Mouse (Mus musculus) ES-E14 (cell line): ENCODE data around the gene Spef1. TPM values are rescaled to one million over a fixed set of nuclear protein-coding genes. Genes with fewer than 3 reads are reported as not detected.

Experiments used
- DNase-seq: peaks from one replicate; pipeline ENCODE4 v3.0.0-alpha.2; 2013; ENCODE audit warnings: low read depth, low spot score
- H3K27ac ChIP-seq: 2 replicates; pipeline ENCODE4 v1.5.1; 2012; ENCODE audit warnings: low read depth, mild to moderate bottlenecking, low read length, moderate library complexity, mixed read lengths; ENCODE audit not compliant: poor library complexity, insufficient read depth, severe bottlenecking
- H3K36me3 ChIP-seq: 2 replicates; pipeline ENCODE4 v1.6.1; 2012; ENCODE audit warnings: mild to moderate bottlenecking, low read length, moderate library complexity, mixed read lengths; ENCODE audit not compliant: control insufficient read depth, poor library complexity, insufficient read depth, severe bottlenecking
- H3K4me1 ChIP-seq, 2 experiments: fragments of 150-350 bp in 1 of 2; sonication (generic) in 1 of 2; 2 replicates each; pipeline ENCODE4 v1.6.1; 2012; ENCODE audit warnings: low read length in 2 of 2, mild to moderate bottlenecking in 1 of 2, mixed read lengths in 1 of 2; ENCODE audit not compliant: control insufficient read depth in 2 of 2, insufficient read depth in 2 of 2, poor library complexity in 1 of 2
- H3K4me3 ChIP-seq, 2 experiments: fragments of 150-350 bp in 1 of 2; sonication (generic) in 1 of 2; 2 replicates each; pipeline ENCODE4 v1.5.1; 2012; ENCODE audit warnings: low read length in 2 of 2, low read depth in 1 of 2, mild to moderate bottlenecking in 1 of 2, mixed read lengths in 1 of 2; ENCODE audit not compliant: insufficient read depth in 1 of 2, poor library complexity in 1 of 2, severe bottlenecking in 1 of 2
- H3K9ac ChIP-seq: 2 replicates; pipeline ENCODE4 v1.6.1; 2012; ENCODE audit warnings: low read depth, mild to moderate bottlenecking, low read length, mixed read lengths; ENCODE audit not compliant: poor library complexity, insufficient read depth, severe bottlenecking
- H3K9me3 ChIP-seq: fragments of 150-350 bp; sonication (generic); 2 replicates; pipeline ENCODE4 v1.6.1; 2012; ENCODE audit warnings: low read depth, mild to moderate bottlenecking, low read length; ENCODE audit not compliant: control insufficient read depth, insufficient read depth
- CHD2 ChIP-seq: IDR thresholded peaks from 2 replicates; pipeline ENCODE4 v1.6.1; 2014; ENCODE audit warnings: mild to moderate bottlenecking, low read depth, low read length, inconsistent platforms
- HCFC1 ChIP-seq: IDR thresholded peaks from 2 replicates; pipeline ENCODE4 v1.6.1; 2012; ENCODE audit warnings: low read length, inconsistent platforms, borderline replicate concordance; ENCODE audit not compliant: insufficient read depth
- MAFK ChIP-seq: IDR thresholded peaks from 2 replicates; pipeline ENCODE4 v1.6.1; 2014; ENCODE audit warnings: mild to moderate bottlenecking, low read depth, low read length, inconsistent platforms; ENCODE audit not compliant: insufficient read depth
- ZC3H11A ChIP-seq: IDR thresholded peaks from 2 replicates; pipeline ENCODE4 v1.6.1; 2012; ENCODE audit warnings: low read depth, mild to moderate bottlenecking, inconsistent platforms, low read length, borderline replicate concordance
- ZNF384 ChIP-seq: IDR thresholded peaks from 2 replicates; pipeline ENCODE4 v1.6.1; 2012; ENCODE audit warnings: low read depth, low read length, inconsistent platforms
- in situ Hi-C, 2 experiments: fragments of 600-800 bp; cut with MboI; formaldehyde crosslinking; loops; one replicate each; pipeline ENCODE4 v1.15.1; 2025; ENCODE audit warnings: low sequenced_read_pairs in 2 of 2, inconsistent platforms in 1 of 2; ENCODE audit not compliant: unreplicated experiment in 2 of 2
- total RNA-seq: library from RNA; depleted of rRNA; stranded (reverse); fragments of 300-350 nt; gene quantifications from 2 replicates; pipeline ENCODE4 v1.2.3, GENCODE M21; 2012

The Spef1 gene
- total RNA-seq, 1 experiment = 1.5 TPM

DNA sequence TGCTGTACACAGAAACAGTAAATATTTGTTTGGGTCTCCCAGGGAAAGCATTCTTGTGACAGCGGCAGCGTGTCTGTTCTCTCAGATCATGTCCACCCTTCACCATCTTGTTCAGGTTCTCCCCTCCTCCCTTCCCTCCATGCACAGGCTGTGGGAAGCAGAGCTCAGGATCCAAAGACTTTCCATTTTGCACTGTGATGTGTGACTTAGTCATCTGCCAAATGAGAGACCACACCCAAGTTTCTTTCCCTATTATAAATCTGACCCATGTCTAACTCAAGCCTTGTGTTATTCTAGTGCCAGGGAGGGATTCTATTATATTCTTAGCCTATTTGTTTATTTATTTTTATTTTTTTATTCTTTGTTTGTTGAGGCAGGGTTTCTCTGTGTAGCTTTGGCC is 21.3 kb upstream of the Spef1 start:
- H3K36me3 ChIP-seq = no peaks in the 10 kb centered on the region
- peaks cover 7 to 17% of the 10 kb centered on the region in 2 experiments; a peak in 2 of 4 replicates for H3K4me1 ChIP-seq
- no peak for DNase-seq

DNA sequence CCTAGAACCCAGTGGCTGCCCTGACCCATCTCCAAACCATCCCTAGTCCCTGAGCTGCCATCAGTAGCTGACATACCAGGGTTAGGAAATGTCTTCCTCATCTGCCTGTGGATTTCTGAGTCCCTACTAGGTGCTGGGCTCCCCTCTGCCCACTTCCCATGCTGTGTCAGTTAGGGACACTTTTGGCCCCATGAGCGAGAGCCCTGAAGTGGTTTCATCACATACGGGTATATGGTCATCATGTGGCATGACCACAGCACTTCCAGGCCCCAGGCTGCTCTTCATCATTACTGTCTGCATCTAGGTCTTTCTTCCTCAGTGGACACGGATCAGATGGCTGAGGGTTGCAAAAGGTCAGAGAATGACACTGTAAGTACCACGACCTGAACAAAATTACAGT is 19.7 kb upstream of the Spef1 start, which contains the start of gene Ap5s1:
Gene Ap5s1 (plus strand): TSS at position 301 of the 400 bp plus-strand sequence.
- DNase-seq = no peak
- Histone ChIP-seq H3K9me3 (no peaks in the 10 kb centered on the region), H3K27ac (no peak within 1 kb of the TSS), H3K4me3 (no peak within 1 kb of the TSS), H3K9ac (no peak within 1 kb of the TSS), H3K4me1 (peaks cover 7 to 15% of the 10 kb centered on the region in 2 experiments; a peak in 2 of 4 replicates), H3K36me3 (no peaks in the 10 kb centered on the region)
- no peak for TF ChIP-seq HCFC1
- no peak for TF ChIP-seq MAFK
- no peak for TF ChIP-seq ZC3H11A
- TF ChIP-seq ZNF384 = no peak
- no peak for TF ChIP-seq CHD2
- in situ Hi-C loops = no loop called here

More for the DNA sequence above, 21.3 kb upstream of the Spef1 start:
- Histone ChIP-seq H3K9ac (no peak overlapping the region), H3K4me3 (no peak overlapping the region), H3K27ac (no peak overlapping the region), H3K9me3 (no peaks in the 10 kb centered on the region)
- in situ Hi-C loops = no loop called here
- TF ChIP-seq ZC3H11A (no peak), MAFK (no peak), ZNF384 (no peak), CHD2 (no peak), HCFC1 (no peak)

DNA sequence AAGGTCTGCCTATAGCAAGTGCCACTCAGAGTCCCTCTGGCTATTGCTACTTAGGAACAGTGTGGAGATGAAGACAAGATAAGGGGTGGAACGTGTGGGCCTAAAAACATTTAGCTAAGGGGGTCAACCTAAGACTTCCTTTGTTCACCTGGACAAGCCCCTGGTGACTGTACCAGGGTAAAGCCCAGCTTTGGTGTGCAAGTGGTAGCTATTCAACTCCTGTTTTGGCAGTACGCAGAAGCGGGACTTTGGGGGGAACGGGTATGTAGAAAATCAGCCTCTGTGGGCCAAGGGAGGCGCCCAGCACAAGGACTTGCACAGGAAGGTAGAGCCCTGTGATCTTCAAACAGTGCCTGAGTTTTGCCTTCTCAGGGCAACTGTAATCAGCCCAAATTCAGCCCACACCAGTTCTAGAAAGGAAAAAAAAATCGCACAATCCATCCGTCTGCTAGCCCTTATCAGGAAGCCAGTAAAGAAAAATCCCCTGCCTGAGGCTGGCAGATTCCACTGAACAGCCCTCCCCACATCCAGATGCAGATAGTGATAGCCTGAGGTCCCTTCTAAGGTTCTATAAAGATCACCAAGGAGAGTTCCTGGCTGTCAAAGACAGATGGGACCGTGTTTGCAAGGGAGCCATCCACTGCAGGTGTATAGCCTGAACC is 18.6 kb upstream of the Spef1 start:
- no peak overlapping the region for H3K9ac ChIP-seq
- TF ChIP-seq ZC3H11A (no peak), MAFK (no peak), CHD2 (no peak), HCFC1 (no peak), ZNF384 (no peak)
- H3K9me3 ChIP-seq = no peaks in the 10 kb centered on the region
- peaks cover 4 to 10% of the 10 kb centered on the region in 2 experiments; a peak in 2 of 4 replicates for H3K4me1 ChIP-seq
- DNase-seq = no peak
- in situ Hi-C loops = no loop called here
- no peaks in the 10 kb centered on the region for H3K36me3 ChIP-seq
- no peak overlapping the region for H3K4me3 ChIP-seq
- H3K27ac ChIP-seq = no peak overlapping the region

DNA sequence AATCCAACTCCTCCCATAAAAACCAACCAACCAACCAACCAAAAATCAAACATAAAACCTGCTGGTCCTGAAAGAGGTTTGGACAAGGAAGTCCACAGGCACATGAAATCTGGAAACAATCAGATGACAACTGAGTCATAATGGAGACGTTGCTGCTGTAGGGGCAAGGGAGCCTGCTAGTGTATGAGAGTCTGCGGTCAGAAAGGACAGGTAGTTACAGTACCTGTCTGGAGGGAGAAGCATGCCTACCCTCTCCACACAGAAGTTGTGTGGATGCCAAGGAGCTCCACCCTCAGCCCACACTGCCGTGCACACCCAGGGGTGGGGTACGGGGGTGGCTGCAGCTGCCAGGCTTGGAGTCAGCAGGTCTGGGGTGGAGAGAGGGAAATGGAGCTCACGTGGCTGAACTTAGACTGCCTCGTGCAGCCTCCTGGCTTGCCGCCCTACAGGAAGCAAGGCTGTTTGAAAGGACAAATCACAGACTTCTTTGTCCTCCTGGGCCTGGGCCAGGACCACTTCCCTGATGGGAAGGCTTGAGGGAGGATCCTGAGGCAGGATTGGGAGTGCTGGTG is 17.4 kb upstream of the Spef1 start:
- peaks cover 2 to 10% of the 10 kb centered on the region in 2 experiments; a peak in 1 of 4 replicates for H3K4me1 ChIP-seq

More for the DNA sequence above, 17.4 kb upstream of the Spef1 start:
- no peak overlapping the region for H3K4me3 ChIP-seq
- no peak overlapping the region for H3K27ac ChIP-seq
- DNase-seq = no peak
- no peaks in the 10 kb centered on the region for H3K9me3 ChIP-seq
- TF ChIP-seq MAFK = no peak
- TF ChIP-seq ZNF384 = 0 out of 2 replicates have a peak, but pooled peaks have one; percentile 51
- no peak overlapping the region for H3K9ac ChIP-seq
- in situ Hi-C loops = no loop called here
- no peaks in the 10 kb centered on the region for H3K36me3 ChIP-seq
